Mouse (Mus musculus): ENCODE data around the gene Tns4. TPM values are rescaled to one million over a fixed set of nuclear protein-coding genes. Genes with fewer than 3 reads are reported as not detected.
A peak's percentile ranks its signal among the peaks of the same experiment; 100 is the strongest.

The Tns4 gene
- total RNA-seq, 2 experiments from 2014 or later, result not detected

- no peak overlapping the region for H3K4me3 ChIP-seq
- no peak for DNase-seq (ENCODE audit: low spot score in 2 of 2)
- H3K27ac ChIP-seq, result no peak overlapping the region
- TF ChIP-seq CTCF (conservative IDR thresholded peaks at IDR 0.05), result no peak
Observed at GRCm38 (mm10) chr11:99044306-99044705, 44.8 kb downstream of the Tns4 start.

DNA sequence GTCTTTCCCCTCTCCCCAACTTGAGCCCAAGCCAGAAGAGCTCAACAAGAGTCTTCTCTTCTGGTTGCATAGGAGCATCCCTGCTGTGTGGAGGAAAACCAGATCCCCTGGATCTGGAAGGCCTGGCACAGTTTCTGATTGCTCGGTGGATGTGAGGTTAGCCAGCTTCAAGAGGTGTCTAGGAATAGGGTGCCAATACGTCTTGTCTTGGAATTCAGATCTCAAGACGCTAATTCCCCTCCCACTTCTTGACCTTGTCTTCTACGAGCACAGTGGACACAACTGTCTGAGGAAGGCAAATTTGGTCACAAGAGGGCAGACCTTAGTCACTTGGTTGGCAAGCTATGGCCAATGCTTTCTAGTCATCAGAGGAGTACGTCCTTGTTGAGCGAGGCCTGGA, 45.5 kb downstream of the Tns4 start:
- no peak overlapping the region for H3K27ac ChIP-seq
- TF ChIP-seq CTCF (conservative IDR thresholded peaks at IDR 0.05), result no peak
- no peak overlapping the region for H3K4me3 ChIP-seq
- DNase-seq (ENCODE audit: low spot score in 2 of 2), result no peak

GRCm38 (mm10) chr11:99042834-99043431, 46.2 kb downstream of the Tns4 start:
- no peak for DNase-seq (ENCODE audit: low spot score in 2 of 2)
- Histone ChIP-seq H3K27ac (0 out of 2 replicates have a peak overlapping the region, but pooled peaks have one; percentile 36), H3K4me3 (peak overlapping the region; percentile 6; the same call in 1 of the 2 replicates)
- TF ChIP-seq CTCF (conservative IDR thresholded peaks at IDR 0.05), result no peak

DNA sequence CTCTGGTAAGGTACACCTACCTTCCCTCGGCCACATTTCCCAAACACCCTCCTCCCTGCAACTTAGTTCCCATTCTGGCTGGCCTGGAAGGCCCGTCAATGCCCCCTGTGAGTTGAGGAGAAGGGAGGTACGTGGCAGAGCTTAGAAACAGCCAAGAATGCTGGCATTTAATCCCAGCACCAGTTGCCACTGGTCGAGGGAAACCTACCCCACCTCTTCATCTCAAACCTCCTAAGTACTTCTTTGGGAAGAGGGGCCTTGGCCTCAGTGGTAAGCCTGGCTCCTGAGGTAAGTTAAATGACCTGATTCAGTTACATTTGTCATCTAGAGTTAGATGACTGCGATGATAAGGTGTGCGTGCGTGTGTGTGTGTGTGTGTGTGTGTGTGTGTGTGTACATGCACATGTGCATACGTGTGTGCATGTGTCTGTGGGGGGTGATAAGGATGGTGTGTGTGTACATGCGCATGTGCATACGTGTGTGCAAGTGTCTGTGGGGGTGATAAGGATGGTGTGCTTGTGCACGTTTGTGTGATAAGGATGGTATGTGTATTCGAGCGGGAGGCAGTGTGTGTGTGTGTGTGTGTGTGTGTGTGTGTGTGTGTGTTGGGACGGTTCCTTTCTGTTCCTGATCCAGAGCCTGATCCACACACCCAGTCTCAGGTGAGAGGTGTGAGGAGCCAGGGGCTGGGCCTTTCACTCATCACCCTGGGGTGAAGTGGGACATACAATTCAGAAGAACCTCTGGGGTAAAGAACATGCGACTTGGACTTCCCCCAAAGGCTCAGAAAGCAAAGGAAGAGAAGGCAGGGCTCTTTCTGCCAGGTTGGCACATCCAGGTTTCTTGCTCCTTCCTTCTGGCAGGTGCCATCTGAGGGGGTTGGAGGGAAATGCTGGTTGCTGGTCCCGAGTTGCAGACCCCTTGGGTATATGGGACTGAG, 47.0 kb downstream of the Tns4 start:
- no peak for DNase-seq (ENCODE audit: low spot score in 2 of 2)
- Histone ChIP-seq H3K4me3 (peak overlapping the region; percentile 70), H3K27ac (peak overlapping the region; percentile 84; the same call in 1 of the 2 replicates)
- no peak for TF ChIP-seq CTCF (conservative IDR thresholded peaks at IDR 0.05)

GRCm38 (mm10) chr11:99041051-99041729, 47.9 kb downstream of the Tns4 start, which contains the start of gene Igfbp4:
Gene Igfbp4 (plus strand): TSS chr11:99041244.
- Histone ChIP-seq H3K4me3 (peak within 1 kb of the TSS; percentile 70), H3K27ac (peak within 1 kb of the TSS; percentile 84)
- TF ChIP-seq CTCF (conservative IDR thresholded peaks at IDR 0.05), result peak; percentile 55
- no peak for DNase-seq (ENCODE audit: low spot score in 2 of 2)

- Histone ChIP-seq H3K27ac (peak overlapping the region; percentile 84), H3K4me3 (peak overlapping the region; percentile 70)
- peak; percentile 69 for TF ChIP-seq CTCF (conservative IDR thresholded peaks at IDR 0.05)
- peak; percentile 39 to 42 for DNase-seq (ENCODE audit: low spot score in 2 of 2)
Observed at GRCm38 (mm10) chr11:99040346-99040974, 48.6 kb downstream of the Tns4 start.

DNA sequence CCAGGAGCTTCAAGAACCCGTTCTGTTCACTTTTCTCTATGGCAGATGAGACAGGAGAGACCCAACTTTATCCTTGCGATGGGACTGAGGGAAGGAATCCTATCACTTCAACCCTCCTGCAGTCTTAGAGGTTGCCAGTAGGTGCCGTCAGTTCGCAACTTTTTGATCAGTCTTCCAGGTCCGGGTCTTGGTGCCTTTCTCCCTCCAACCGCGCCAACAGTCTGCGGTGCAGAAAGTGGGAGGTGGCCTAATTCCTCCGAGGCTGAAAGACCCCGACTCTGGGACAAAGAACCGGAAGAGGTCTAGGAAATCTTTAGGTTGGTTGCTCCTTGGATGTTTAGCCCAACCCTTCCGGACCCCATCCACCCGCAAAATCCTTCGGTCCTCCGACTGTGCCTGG, 49.3 kb downstream of the Tns4 start:
- Histone ChIP-seq H3K27ac (no peak overlapping the region), H3K4me3 (peak overlapping the region; percentile 70)
- peak; percentile 80 to 81 for DNase-seq (ENCODE audit: low spot score in 2 of 2)
- TF ChIP-seq CTCF (conservative IDR thresholded peaks at IDR 0.05), result peak; percentile 78

- TF ChIP-seq CTCF (conservative IDR thresholded peaks at IDR 0.05), result no peak
- no peak overlapping the region for H3K27ac ChIP-seq
- no peak for DNase-seq (ENCODE audit: low spot score in 2 of 2)
- no peak overlapping the region for H3K4me3 ChIP-seq
Observed at GRCm38 (mm10) chr11:99036254-99036653, 52.9 kb downstream of the Tns4 start.

DNA sequence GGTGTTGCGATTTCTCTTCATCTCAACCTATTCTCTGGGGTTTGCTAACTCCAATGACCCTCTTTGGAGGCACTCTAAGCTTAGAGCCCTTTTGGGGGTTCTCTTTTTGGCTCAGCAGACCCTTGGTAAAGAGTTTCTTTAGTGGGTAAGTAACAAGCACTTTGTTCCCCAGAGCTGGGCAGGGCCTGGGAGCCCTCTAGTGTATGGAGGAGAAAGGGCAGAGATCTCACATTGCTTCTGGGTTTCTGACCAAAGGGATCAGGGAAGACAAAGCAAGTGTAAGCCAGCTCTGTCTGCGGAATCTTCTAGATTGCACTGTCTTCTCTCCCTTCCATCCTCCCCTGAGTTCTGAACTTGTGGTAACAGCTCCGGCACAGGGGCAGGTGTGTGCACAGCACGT, 53.8 kb downstream of the Tns4 start:
- DNase-seq (ENCODE audit: low spot score in 2 of 2), result no peak
- H3K4me3 ChIP-seq, result no peak overlapping the region
- TF ChIP-seq CTCF (conservative IDR thresholded peaks at IDR 0.05), result peak; percentile 66
- H3K27ac ChIP-seq, result no peak overlapping the region

- Histone ChIP-seq H3K27ac (no peak overlapping the region), H3K4me3 (no peak overlapping the region)
- peak; percentile 43 for TF ChIP-seq CTCF (conservative IDR thresholded peaks at IDR 0.05)
- no peak for DNase-seq (ENCODE audit: low spot score in 2 of 2)
Observed at GRCm38 (mm10) chr11:99026899-99027440, 62.1 kb downstream of the Tns4 start.

GRCm38 (mm10) chr11:99025878-99026277, 63.2 kb downstream of the Tns4 start:
- H3K27ac ChIP-seq, result no peak overlapping the region
- TF ChIP-seq CTCF (conservative IDR thresholded peaks at IDR 0.05), result no peak
- no peak for DNase-seq (ENCODE audit: low spot score in 2 of 2)
- no peak overlapping the region for H3K4me3 ChIP-seq

DNA sequence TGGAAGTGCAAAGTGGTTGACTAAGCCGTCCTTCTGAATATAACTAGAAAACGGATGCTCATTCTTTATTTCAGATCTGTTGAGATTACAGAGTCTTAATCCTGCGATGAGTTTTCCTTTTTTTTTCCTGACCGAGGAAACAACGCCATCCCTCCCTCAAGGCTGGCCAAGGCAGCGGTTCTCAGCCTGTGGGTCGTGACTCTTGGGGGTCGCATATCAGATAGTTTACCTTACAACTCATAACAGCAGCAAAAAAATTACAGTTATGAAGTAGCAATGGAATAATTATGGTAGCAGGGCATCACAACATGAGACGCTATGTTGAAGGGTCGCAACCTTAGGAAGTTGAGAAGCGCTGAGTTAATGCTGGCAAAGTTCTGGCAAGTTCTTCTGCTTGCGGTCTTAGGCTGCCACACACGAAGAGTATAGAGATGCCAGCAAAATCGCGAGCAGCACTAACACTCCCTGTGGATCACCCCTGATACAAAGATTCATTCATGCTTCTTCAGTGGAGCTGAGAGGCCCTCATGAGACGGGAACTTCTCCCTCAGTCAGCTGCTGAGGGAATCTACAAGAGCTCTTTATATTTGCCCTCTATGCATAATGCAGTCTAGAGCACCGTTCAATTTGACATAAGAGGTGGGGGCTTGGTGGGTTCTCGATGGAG, 64.5 kb downstream of the Tns4 start:
- no peak for DNase-seq (ENCODE audit: low spot score in 2 of 2)
- Histone ChIP-seq H3K27ac (peak overlapping the region; percentile 39; the same call in 1 of the 2 replicates), H3K4me3 (peak overlapping the region; percentile 55)
- no peak for TF ChIP-seq CTCF (conservative IDR thresholded peaks at IDR 0.05)

Data from layer of hippocampus, adult 2 months (tissue).